Comparison of ENCODE assay signal across 24 mouse cellular contexts in genomic region chr2:16757158-16757557, GRCm38 (mm10).
A peak's percentile ranks its signal among the peaks of the same experiment; 100 is the strongest.
DNase-seq lines count a peak whose midpoint lies in the region; ATAC-seq and TF ChIP-seq lines count a peak whose summit lies in the region.
"Had no signal": no experiment of that assay in that cellular context is flagged by ENCODE, and none has a peak within 500 bp of the region (broad histone marks: within the 10 kb centered on the region; RNA-seq: fewer than 3 reads in every experiment).

No protein-coding gene starts in this region.

- H3K4me3 ChIP-seq in liver, adult 2 months (ENCODE audit: insufficient read depth, low read depth, low read length) = no peak overlapping the region
- H3K4me3 ChIP-seq in liver, postnatal 0 days (ENCODE audit: low read depth, low read length) = no peak overlapping the region
- no peak overlapping the region for H3K4me3 ChIP-seq in lung, embryonic 16.5 days (ENCODE audit: low read length)
- H3K4me3 ChIP-seq in lung, adult 2 months (replicated peaks; ENCODE audit: extremely low read depth, low read depth, low read length) = no peak overlapping the region
- no peak overlapping the region for H3K4me3 ChIP-seq in forebrain, embryonic 14.5 days (ENCODE audit: low read depth, low read length)
- H3K4me3 ChIP-seq: forebrain, embryonic 10.5 days; forebrain, embryonic 13.5 days; gastrocnemius, adult 2 months; heart, embryonic 10.5 days; heart, embryonic 13.5 days had no signal

- no peak for TF ChIP-seq EP300 in liver, postnatal 0 days (IDR thresholded peaks at IDR 0.05; ENCODE audit: low read depth)

- H3K4me2 ChIP-seq in liver, postnatal 0 days (ENCODE audit: low read depth, low read length) = no peak overlapping the region
- H3K4me2 ChIP-seq in lung, embryonic 16.5 days (ENCODE audit: low read depth, low read length) = no peak overlapping the region
- no peak overlapping the region for H3K4me2 ChIP-seq in forebrain, embryonic 14.5 days (ENCODE audit: low read length)
- H3K4me2 ChIP-seq: forebrain, embryonic 13.5 days; heart, embryonic 13.5 days; hindbrain, embryonic 14.5 days had no signal

- no peak for TF ChIP-seq CTCF in liver, adult 2 months (IDR thresholded peaks at IDR 0.05; ENCODE audit: low read depth, low read length)
- TF ChIP-seq CTCF in liver, postnatal 0 days (IDR thresholded peaks at IDR 0.05; ENCODE audit: low read depth) = no peak
- no peak for TF ChIP-seq CTCF in lung, adult 2 months (IDR thresholded peaks at IDR 0.05; ENCODE audit: insufficient read depth, low read length)

- no peaks in the 10 kb centered on the region for H3K27me3 ChIP-seq in liver, adult 2 months (ENCODE audit: control insufficient read depth, insufficient read depth, low read length)
- no peaks in the 10 kb centered on the region for H3K27me3 ChIP-seq in liver, postnatal 0 days (ENCODE audit: insufficient read depth, low read length)
- no peaks in the 10 kb centered on the region for H3K27me3 ChIP-seq in lung, embryonic 16.5 days (ENCODE audit: control insufficient read depth, insufficient read depth, low read depth, low read length)
- H3K27me3 ChIP-seq in forebrain, embryonic 14.5 days (replicated peaks; ENCODE audit: control insufficient read depth, insufficient read depth, low read length) = no peaks in the 10 kb centered on the region
- H3K27me3 ChIP-seq: forebrain, embryonic 13.5 days; heart, embryonic 13.5 days had no signal

- no peak overlapping the region for H3K9ac ChIP-seq in liver, adult 2 months (ENCODE audit: low read depth, low read length)
- no peak overlapping the region for H3K9ac ChIP-seq in liver, postnatal 0 days (replicated peaks)
- no peak overlapping the region for H3K9ac ChIP-seq in lung, embryonic 16.5 days (ENCODE audit: low read length)
- H3K9ac ChIP-seq in forebrain, embryonic 14.5 days (ENCODE audit: low read length) = no peak overlapping the region
- H3K9ac ChIP-seq: forebrain, embryonic 13.5 days; forebrain, postnatal 0 days; heart, embryonic 13.5 days; hindbrain, embryonic 14.5 days had no signal

- H3K4me1 ChIP-seq in liver, adult 2 months (ENCODE audit: control insufficient read depth, insufficient read depth, low read length) = no peaks in the 10 kb centered on the region
- no peaks in the 10 kb centered on the region for H3K4me1 ChIP-seq in liver, postnatal 0 days (ENCODE audit: insufficient read depth)
- peaks cover 3% of the 10 kb centered on the region; the same call in 1 of the 2 replicates for H3K4me1 ChIP-seq in lung, embryonic 16.5 days (replicated peaks; ENCODE audit: control insufficient read depth, insufficient read depth, low read length)
- H3K4me1 ChIP-seq in lung, adult 2 months (ENCODE audit: control insufficient read depth, insufficient read depth, low read length) = no peaks in the 10 kb centered on the region
- no peaks in the 10 kb centered on the region for H3K4me1 ChIP-seq in forebrain, embryonic 14.5 days (ENCODE audit: control insufficient read depth, insufficient read depth, low read length)
- H3K4me1 ChIP-seq: forebrain, embryonic 10.5 days; forebrain, embryonic 13.5 days; heart, embryonic 10.5 days; heart, embryonic 13.5 days had no signal

- no peaks in the 10 kb centered on the region for H3K36me3 ChIP-seq in liver, adult 2 months (ENCODE audit: control insufficient read depth, insufficient read depth, low read length)
- no peaks in the 10 kb centered on the region for H3K36me3 ChIP-seq in liver, postnatal 0 days (replicated peaks; ENCODE audit: insufficient read depth, low read length)
- H3K36me3 ChIP-seq in lung, embryonic 16.5 days (ENCODE audit: control insufficient read depth, insufficient read depth, low read length) = no peaks in the 10 kb centered on the region
- no peaks in the 10 kb centered on the region for H3K36me3 ChIP-seq in forebrain, embryonic 14.5 days (ENCODE audit: control insufficient read depth, insufficient read depth, low read length)
- H3K36me3 ChIP-seq: forebrain, embryonic 10.5 days; heart, embryonic 10.5 days; heart, embryonic 13.5 days had no signal

- whole genome bisulfite sequencing in liver, adult 2 months = 63% methylated on average over 2 of the region's 2 CpGs
- 69% methylated on average over 2 of the region's 2 CpGs for WGBS in liver, postnatal 0 days (ENCODE audit: insufficient replicate concordance)
- WGBS in lung, embryonic 16.5 days = 47% methylated on average over 2 of the region's 2 CpGs
- WGBS in lung, adult 2 months = 26% methylated on average over 2 of the region's 2 CpGs
- WGBS in forebrain, embryonic 14.5 days = 86% methylated on average over 2 of the region's 2 CpGs

- no peaks in the 10 kb centered on the region for H3K9me3 ChIP-seq in liver, postnatal 0 days (ENCODE audit: low read length)
- H3K9me3 ChIP-seq in lung, embryonic 16.5 days (ENCODE audit: control insufficient read depth, low read length) = no peaks in the 10 kb centered on the region
- H3K9me3 ChIP-seq in forebrain, embryonic 14.5 days (replicated peaks; ENCODE audit: control insufficient read depth, low read length) = no peaks in the 10 kb centered on the region
- H3K9me3 ChIP-seq: forebrain, embryonic 10.5 days; forebrain, embryonic 13.5 days; heart, embryonic 10.5 days; heart, embryonic 13.5 days had no signal

- H3K79me2 ChIP-seq in liver, adult 2 months (ENCODE audit: control insufficient read depth, insufficient read depth, low read length) = no peaks in the 10 kb centered on the region

- peak; percentile 28 for DNase-seq in liver, adult 2 months (ENCODE audit: extremely low read depth, low read depth, low spot score)
- DNase-seq in liver, postnatal 0 days = no peak
- no peak for DNase-seq in lung, adult 2 months
- DNase-seq in lung, postnatal 25 days (ENCODE audit: low spot score) = peak; percentile 6
- no peak for DNase-seq in forebrain, embryonic 14.5 days (ENCODE audit: low spot score)
- DNase-seq: adrenal gland, adult 8-10 months; adrenal gland, postnatal 25 days; cerebellum, adult 18-20 months; cerebellum, adult 9-10 months; cerebellum, postnatal 14 days; forebrain, postnatal 0 days; gastrocnemius, adult 2 months; gastrocnemius, postnatal 25 days; heart, adult 18-20 months; heart, postnatal 14 days; heart, postnatal 4 days had no signal

- TF ChIP-seq POLR2A in liver, adult 2 months (IDR thresholded peaks at IDR 0.05; ENCODE audit: extremely low read depth, insufficient read depth, low read length) = no peak
- TF ChIP-seq POLR2A in lung, adult 2 months (IDR thresholded peaks at IDR 0.05; ENCODE audit: borderline replicate concordance, extremely low read depth, low read depth, low read length) = no peak

- H3K27ac ChIP-seq in liver, adult 2 months (replicated peaks; ENCODE audit: insufficient read depth, low read depth, low read length) = no peak overlapping the region
- H3K27ac ChIP-seq in liver, postnatal 0 days (ENCODE audit: low read depth) = no peak overlapping the region
- H3K27ac ChIP-seq in lung, embryonic 16.5 days (ENCODE audit: low read length) = no peak overlapping the region
- no peak overlapping the region for H3K27ac ChIP-seq in forebrain, embryonic 14.5 days (ENCODE audit: low read depth, low read length)
- H3K27ac ChIP-seq: forebrain, embryonic 10.5 days; forebrain, embryonic 13.5 days; heart, embryonic 10.5 days; heart, embryonic 13.5 days; hindbrain, embryonic 14.5 days; hindbrain, postnatal 0 days had no signal

- ATAC-seq in liver, postnatal 0 days = no peak
- peak; percentile 82 for ATAC-seq in lung, embryonic 16.5 days (ENCODE audit: low read depth)
- no peak for ATAC-seq in forebrain, embryonic 14.5 days
- ATAC-seq: activated CD4-positive, CD25-positive, alpha-beta regulatory T cell, adult 4 months; forebrain, embryonic 13.5 days; forebrain, postnatal 0 days; hindbrain, postnatal 0 days had no signal

Comparison
In these comparisons a context has a peak if more than half of its experiments do, and no peak if none do; other contexts are left out.
1. DNase-seq: peak in liver, adult 2 months (single experiment) and lung, postnatal 25 days (single experiment); none in liver, postnatal 0 days (single experiment), lung, adult 2 months (single experiment) and forebrain, embryonic 14.5 days (single experiment).